Mouse (Mus musculus) brain, embryonic 18.5 days (tissue): ENCODE measurements around the gene Rai14.
"Not testable (repeated sequence)": the region's sequence is repeated elsewhere in the genome, so short reads cannot be mapped to it uniquely, and the experiment has no call there.

ENCODE experiments used
- DNase-seq: peaks from one replicate; pipeline ENCODE4 v3.0.0-alpha.2; 2012; ENCODE audit warnings: low read depth, low spot score

Gene Rai14

GRCm38 (mm10) chr15:10535969-10536368, 178.5 kb downstream of the Rai14 start:
- DNase-seq, result no peak

DNA sequence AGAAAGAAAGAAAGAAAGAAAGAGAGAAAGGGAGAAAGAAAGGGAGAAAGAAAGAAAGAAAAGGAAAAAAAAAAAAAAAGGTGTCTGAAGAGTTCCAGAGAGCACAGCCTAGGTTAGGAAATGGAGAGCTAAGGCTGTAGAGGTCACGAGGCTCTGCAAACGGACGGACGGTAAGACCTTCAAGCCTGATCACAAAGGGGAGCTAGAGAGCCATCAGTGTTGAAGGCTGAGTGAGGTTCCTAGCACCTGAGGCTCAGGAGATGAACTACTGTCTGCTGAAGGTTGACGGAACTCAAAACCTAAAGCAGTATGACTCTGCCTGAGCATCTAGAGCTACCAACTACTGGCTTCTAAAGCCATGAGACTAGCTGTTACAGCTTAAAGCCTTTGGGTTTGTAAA, 179.8 kb downstream of the Rai14 start:
- DNase-seq, result no peak

GRCm38 (mm10) chr15:10533361-10533760, 181.1 kb downstream of the Rai14 start:
- not testable (repeated sequence) for DNase-seq

DNA sequence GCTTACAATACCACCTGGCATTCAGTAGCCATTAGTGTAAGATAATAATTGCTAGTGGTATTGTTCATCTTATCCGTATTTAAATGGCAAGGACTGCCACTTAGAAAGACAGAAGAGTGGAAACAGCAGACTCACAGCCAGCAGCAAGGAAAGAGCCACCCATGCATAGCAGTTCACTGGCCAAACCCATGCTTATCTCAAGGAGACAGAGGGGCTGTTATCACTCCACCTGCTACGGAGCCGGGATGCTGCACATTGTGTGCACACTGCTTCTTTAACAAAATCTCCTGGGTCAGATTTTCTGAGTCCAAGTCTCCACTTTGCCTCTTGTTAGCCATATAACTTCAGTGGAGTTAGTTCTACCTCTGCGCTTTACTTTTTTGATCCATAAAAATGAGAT, 183.1 kb downstream of the Rai14 start:
- no peak for DNase-seq

DNA sequence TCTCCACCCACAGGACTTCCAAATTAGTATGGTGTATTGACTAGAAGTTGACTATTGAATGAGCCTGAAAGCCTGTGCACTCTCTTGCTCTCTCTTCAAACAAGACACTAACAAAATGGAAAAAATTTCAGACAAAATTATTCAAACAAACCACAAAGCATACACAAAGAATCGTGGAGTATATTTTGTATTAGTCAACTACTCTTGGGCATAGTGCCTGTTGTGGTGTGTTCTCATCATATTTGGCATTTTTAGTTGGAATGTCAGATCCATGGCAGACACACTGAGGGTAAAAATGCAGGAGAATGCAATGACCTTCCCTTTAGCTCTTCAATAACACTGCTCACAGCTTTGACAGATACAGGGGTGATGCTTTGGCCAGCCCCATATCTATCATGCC, 188.5 kb downstream of the Rai14 start:
- DNase-seq, result no peak
